Mouse (Mus musculus): Measurements from ENCODE around the gene Cd82. TPM values are rescaled to one million over a fixed set of nuclear protein-coding genes. Genes with fewer than 3 reads are reported as not detected.

Gene Cd82
- total and polyA plus RNA-seq, 3 experiments, result 177 to 294 (median 215) TPM

DNA sequence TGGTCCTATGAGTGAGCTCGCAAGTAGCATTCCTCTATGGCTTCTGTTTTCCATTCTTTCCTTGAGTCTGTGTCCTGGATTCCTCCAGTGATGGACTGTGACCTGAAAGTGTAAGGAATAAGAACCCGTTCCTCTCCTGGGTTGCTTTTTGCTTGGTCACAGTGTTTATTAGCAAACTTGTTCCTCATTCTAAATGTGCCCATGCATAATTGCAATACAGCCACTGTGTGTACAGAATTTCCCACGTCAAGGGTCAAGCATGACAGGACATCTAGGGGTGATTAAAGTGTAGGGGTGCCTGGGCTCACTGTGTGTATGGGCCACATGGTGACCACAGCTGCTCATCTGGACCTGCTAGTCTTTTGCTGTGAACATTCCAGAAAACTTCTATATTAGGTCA lies 28.0 kb downstream of the Cd82 start:
- H3K27me3 ChIP-seq (replicated peaks), result no peaks in the 10 kb centered on the region
- in situ Hi-C loops (cut with MboI; ENCODE audit: low pct_ligation_motif_present, low pct_unique_long_range_greater_than_20kb, low sequenced_read_pairs), result no loop called here
- H3K4me1 ChIP-seq (ENCODE audit: control insufficient read depth in 1 of 2, insufficient read depth in 2 of 2), result peaks cover 40 to 91% of the 10 kb centered on the region in 2 experiments
- peaks cover 18% of the 10 kb centered on the region for H3K79me2 ChIP-seq (replicated peaks; ENCODE audit: control insufficient read depth, extremely low read depth, insufficient read depth, poor library complexity, severe bottlenecking)
- dilution Hi-C loops (cut with MboI; ENCODE audit: extremely low pct_ligation_motif_present, extremely low pct_unique_long_range_greater_than_20kb, low sequenced_read_pairs), result no loop called here
- H3K27ac ChIP-seq (ENCODE audit: insufficient read depth, low read depth), result no peak overlapping the region
- no peaks in the 10 kb centered on the region for H3K9me3 ChIP-seq (replicated peaks; ENCODE audit: low read length)
- no peak overlapping the region for H3K4me3 ChIP-seq (replicated peaks in 1 of 3; ENCODE audit: low read depth in 2 of 3, low read length in 2 of 3, poor library complexity in 1 of 3)
- DNase-seq (ENCODE audit: extremely low read depth), result no peak
- peaks cover 80 to 98% of the 10 kb centered on the region in 2 experiments for H3K36me3 ChIP-seq (replicated peaks in 1 of 2; ENCODE audit: control insufficient read depth in 1 of 2, insufficient read depth in 1 of 2, low read length in 1 of 2)
- H3K4me2 ChIP-seq (ENCODE audit: insufficient read depth, low read depth, poor library complexity, severe bottlenecking), result no peak overlapping the region
- H3K9ac ChIP-seq (ENCODE audit: insufficient read depth, low read depth), result no peak overlapping the region
- TF ChIP-seq USF1 (IDR thresholded peaks at IDR 0.05; ENCODE audit: low read depth, low read length) (no peak), ZKSCAN1 (IDR thresholded peaks at IDR 0.05; ENCODE audit: borderline replicate concordance, low read depth, low read length) (no peak), HCFC1 (IDR thresholded peaks at IDR 0.05; ENCODE audit: low read depth, low read length) (no peak), BHLHE40 (IDR thresholded peaks at IDR 0.05; ENCODE audit: low read depth, low read length) (no peak), MEF2A (IDR thresholded peaks at IDR 0.05; ENCODE audit: borderline replicate concordance, low read depth, low read length) (no peak), KAT2A (IDR thresholded peaks at IDR 0.05; ENCODE audit: insufficient replicate concordance, low read length) (no peak), RAD21 (IDR thresholded peaks at IDR 0.05; ENCODE audit: low read depth, low read length) (no peak), CTCF (conservative IDR thresholded peaks at IDR 0.05 in 1 of 2, IDR thresholded peaks at IDR 0.05 in 1 of 2; ENCODE audit: low read depth in 2 of 2, low read length in 2 of 2) (no peak), TBP (conservative IDR thresholded peaks at IDR 0.05; ENCODE audit: low read depth, low read length) (no peak), MYC (IDR thresholded peaks at IDR 0.05; ENCODE audit: low read depth, low read length) (no peak), ELF1 (IDR thresholded peaks at IDR 0.05; ENCODE audit: low read depth, low read length) (no peak), MXI1 (IDR thresholded peaks at IDR 0.05; ENCODE audit: low read depth, low read length) (no peak), CHD1 (IDR thresholded peaks at IDR 0.05; ENCODE audit: low read depth, low read length) (no peak), USF2 (conservative IDR thresholded peaks at IDR 0.05; ENCODE audit: low read depth, low read length) (no peak), NELFE (IDR thresholded peaks at IDR 0.05; ENCODE audit: low read depth, low read length) (no peak), NRF1 (IDR thresholded peaks at IDR 0.05; ENCODE audit: low read depth, low read length) (no peak), CHD2 (IDR thresholded peaks at IDR 0.05; ENCODE audit: low read length) (no peak), SIN3A (IDR thresholded peaks at IDR 0.05; ENCODE audit: low read length) (no peak)

DNA sequence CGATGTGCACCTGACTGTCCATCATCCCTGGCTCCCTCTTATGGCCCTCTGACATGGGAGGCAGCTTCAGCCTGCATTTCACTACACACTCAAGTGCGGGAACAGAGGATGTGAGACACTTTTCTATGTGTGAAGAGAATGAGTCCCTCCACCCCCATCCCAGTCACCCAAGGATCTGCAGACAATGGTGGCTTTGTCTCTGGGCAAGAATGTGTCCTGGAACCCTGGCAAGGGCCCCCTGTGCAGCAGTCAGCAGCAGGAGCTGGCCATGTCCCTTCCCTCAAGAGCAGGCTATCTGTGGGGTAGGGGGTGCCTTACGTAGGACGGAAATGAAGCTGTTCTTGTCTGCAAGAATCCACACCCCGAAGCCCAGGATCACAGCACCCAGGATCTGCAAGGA lies 29.4 kb downstream of the Cd82 start:
- Histone ChIP-seq H3K36me3 (replicated peaks in 1 of 2; ENCODE audit: control insufficient read depth in 1 of 2, insufficient read depth in 1 of 2, low read length in 1 of 2) (peaks cover 78 to 100% of the 10 kb centered on the region in 2 experiments), H3K79me2 (replicated peaks; ENCODE audit: control insufficient read depth, extremely low read depth, insufficient read depth, poor library complexity, severe bottlenecking) (peaks cover 8% of the 10 kb centered on the region; the same call in 1 of the 2 replicates), H3K27ac (ENCODE audit: insufficient read depth, low read depth) (no peak overlapping the region), H3K27me3 (replicated peaks) (no peaks in the 10 kb centered on the region), H3K9ac (ENCODE audit: insufficient read depth, low read depth) (no peak overlapping the region), H3K4me3 (replicated peaks in 1 of 3; ENCODE audit: low read depth in 2 of 3, low read length in 2 of 3, poor library complexity in 1 of 3) (no peak overlapping the region), H3K4me2 (ENCODE audit: insufficient read depth, low read depth, poor library complexity, severe bottlenecking) (no peak overlapping the region), H3K9me3 (replicated peaks; ENCODE audit: low read length) (no peaks in the 10 kb centered on the region), H3K4me1 (ENCODE audit: control insufficient read depth in 1 of 2, insufficient read depth in 2 of 2) (peaks cover 46 to 92% of the 10 kb centered on the region in 2 experiments)
- dilution Hi-C loops (cut with MboI; ENCODE audit: extremely low pct_ligation_motif_present, extremely low pct_unique_long_range_greater_than_20kb, low sequenced_read_pairs), result no loop called here
- no peak for TF ChIP-seq SMC3 (IDR thresholded peaks at IDR 0.05; ENCODE audit: low read depth, low read length)
- in situ Hi-C loops (cut with MboI; ENCODE audit: low pct_ligation_motif_present, low pct_unique_long_range_greater_than_20kb, low sequenced_read_pairs), result no loop called here
- DNase-seq (ENCODE audit: extremely low read depth), result no peak
